Mouse (Mus musculus) testis, adult 2 months (tissue): Measurements from ENCODE around the gene Vsig2.

Source experiments
- CTCF ChIP-seq: fragments of 200-500 bp; IDR thresholded peaks from 2 replicates; pipeline ENCODE4 v1.5.1; 2012; ENCODE audit warnings: low read depth, mild to moderate bottlenecking, inconsistent platforms, low read length, moderate library complexity; ENCODE audit not compliant: control insufficient read depth, insufficient read depth, insufficient replicate concordance
- POLR2A ChIP-seq: fragments of 200-500 bp; IDR thresholded peaks from 2 replicates; pipeline ENCODE4 v1.6.1; 2012; ENCODE audit warnings: low read depth, mild to moderate bottlenecking, inconsistent platforms, low read length, moderate library complexity; ENCODE audit not compliant: control insufficient read depth

DNA sequence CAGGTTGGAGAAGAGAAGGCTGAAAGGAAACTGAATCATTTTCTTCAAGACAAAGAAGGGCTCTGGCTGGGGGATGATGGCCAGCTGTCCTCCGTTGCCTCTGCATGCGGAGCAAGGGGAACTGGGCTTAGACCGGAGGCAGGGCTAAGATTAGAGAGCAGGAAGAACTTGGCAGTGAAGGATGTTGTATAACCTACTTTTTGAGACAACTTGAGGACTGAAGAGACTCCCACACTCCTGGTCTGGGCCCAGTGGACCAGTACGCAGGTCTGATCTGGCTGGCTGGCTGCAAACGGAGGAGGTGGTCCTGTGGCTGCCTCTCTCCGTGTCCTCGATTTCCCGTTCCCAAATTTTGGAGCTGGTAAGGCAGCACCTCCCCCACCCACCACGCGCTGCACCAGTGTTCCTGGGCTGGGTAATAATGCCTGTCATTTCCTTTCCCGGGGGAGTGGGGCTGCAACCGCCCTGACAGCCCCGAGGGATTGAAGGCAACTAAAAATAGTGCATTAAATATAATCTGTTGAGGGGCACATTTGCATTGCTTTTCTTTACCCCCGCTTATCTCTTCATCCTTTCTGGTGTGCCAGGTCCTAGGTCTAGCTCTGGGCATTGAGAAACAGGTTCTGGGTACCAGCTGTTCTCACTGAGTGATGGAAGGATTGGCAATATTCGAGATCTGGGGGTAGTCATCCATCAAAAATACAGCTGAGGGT is 29.0 kb downstream of the Vsig2 start:
- TF ChIP-seq CTCF (no peak), POLR2A (no peak)
